Mouse (Mus musculus): ENCODE results near the gene Cryba2. TPM values are rescaled to one million over a fixed set of nuclear protein-coding genes. Genes with fewer than 3 reads are reported as not detected.

Cryba2 gene
- polyA plus RNA-seq, 1 experiment from 2014 or later, result not detected

DNA sequence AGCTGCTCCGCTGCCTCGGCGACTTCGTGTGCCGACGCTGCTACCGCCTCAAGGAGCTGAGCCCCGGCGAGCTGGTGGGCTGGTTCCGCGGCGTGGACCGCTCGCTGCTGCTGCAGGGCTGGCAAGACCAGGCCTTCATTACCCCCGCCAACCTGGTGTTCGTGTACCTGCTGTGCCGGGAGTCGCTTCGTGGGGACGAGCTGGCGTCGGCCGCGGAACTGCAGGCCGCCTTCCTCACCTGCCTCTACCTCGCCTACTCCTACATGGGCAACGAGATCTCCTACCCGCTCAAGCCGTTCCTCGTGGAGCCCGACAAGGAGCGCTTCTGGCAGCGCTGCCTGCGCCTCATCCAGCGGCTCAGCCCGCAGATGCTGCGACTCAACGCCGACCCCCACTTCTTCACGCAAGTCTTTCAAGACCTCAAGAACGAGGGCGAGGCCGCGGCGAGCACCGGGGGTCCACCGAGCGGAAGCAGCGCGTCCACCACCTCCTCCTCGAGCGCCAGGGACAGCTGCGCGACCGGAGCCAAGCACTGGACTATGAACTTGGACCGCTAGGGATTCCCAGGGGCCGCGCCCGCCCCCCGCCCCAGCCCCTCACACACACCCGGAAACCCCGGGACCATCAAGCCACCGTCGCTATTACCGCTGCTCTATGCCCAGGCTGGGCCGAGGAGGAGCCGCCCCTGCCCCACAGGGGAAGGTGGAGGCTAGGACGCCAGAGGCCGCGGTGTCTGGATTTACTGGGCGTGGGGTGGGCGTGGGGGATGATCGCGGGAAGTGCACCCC lies 37.1 kb downstream of the Cryba2 start:
- Histone ChIP-seq H3K9ac (ENCODE audit: low read length) (no peak overlapping the region), H3K27ac (replicated peaks; ENCODE audit: low read depth, low read length) (no peak overlapping the region), H3K4me1 (ENCODE audit: control insufficient read depth, insufficient read depth, low read length) (peaks cover 11% of the 10 kb centered on the region), H3K36me3 (ENCODE audit: control insufficient read depth, insufficient read depth, low read length) (no peaks in the 10 kb centered on the region), H3K27me3 (ENCODE audit: control insufficient read depth, insufficient read depth, low read length) (peaks cover 75% of the 10 kb centered on the region), H3K9me3 (ENCODE audit: control insufficient read depth, low read length) (no peaks in the 10 kb centered on the region), H3K4me3 (ENCODE audit: low read depth, low read length) (peak overlapping the region; percentile 47), H3K4me2 (ENCODE audit: low read depth, severe bottlenecking) (peak overlapping the region; percentile 98)
- WGBS, result under 1% methylated on average over 70 of the region's 74 CpGs
- DNase-seq (ENCODE audit: low spot score) (peak; percentile 52), ATAC-seq (ENCODE audit: insufficient number of reproducible peaks, low FRiP score, low TSS enrichment, low read depth) (no peak)

DNA sequence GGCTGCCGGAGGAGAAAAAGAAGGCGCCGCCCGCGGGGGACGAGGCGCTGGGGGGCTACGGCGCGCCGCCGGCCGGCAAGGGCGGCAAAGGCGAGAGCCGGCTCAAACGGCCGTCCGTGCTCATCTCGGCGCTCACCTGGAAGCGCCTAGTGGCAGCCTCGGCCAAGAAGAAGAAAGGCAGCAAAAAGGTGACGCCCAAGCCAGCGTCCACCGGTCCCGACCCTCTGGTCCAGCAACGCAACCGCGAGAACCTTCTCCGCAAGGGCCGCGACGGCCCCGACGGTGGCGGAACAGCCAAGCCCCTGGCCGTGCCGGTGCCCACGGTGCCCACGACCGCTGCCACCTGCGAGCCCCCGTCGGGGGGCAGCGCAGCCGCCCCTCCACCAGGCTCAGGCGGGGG lies 37.8 kb downstream of the Cryba2 start:
- ATAC-seq (ENCODE audit: insufficient number of reproducible peaks, low FRiP score, low TSS enrichment, low read depth) (no peak), DNase-seq (ENCODE audit: low spot score) (no peak)
- WGBS, result 1% methylated on average over 44 of the region's 48 CpGs
- H3K4me3 ChIP-seq (ENCODE audit: low read depth, low read length), result peak overlapping the region; percentile 47
- peak overlapping the region; percentile 53 for H3K9ac ChIP-seq (ENCODE audit: low read length)
- no peaks in the 10 kb centered on the region for H3K36me3 ChIP-seq (ENCODE audit: control insufficient read depth, insufficient read depth, low read length)
- H3K27me3 ChIP-seq (ENCODE audit: control insufficient read depth, insufficient read depth, low read length), result peaks cover 79% of the 10 kb centered on the region
- peak overlapping the region; percentile 98 for H3K4me2 ChIP-seq (ENCODE audit: low read depth, severe bottlenecking)
- H3K4me1 ChIP-seq (ENCODE audit: control insufficient read depth, insufficient read depth, low read length), result peaks cover 11% of the 10 kb centered on the region
- no peaks in the 10 kb centered on the region for H3K9me3 ChIP-seq (ENCODE audit: control insufficient read depth, low read length)
- no peak overlapping the region for H3K27ac ChIP-seq (replicated peaks; ENCODE audit: low read depth, low read length)

DNA sequence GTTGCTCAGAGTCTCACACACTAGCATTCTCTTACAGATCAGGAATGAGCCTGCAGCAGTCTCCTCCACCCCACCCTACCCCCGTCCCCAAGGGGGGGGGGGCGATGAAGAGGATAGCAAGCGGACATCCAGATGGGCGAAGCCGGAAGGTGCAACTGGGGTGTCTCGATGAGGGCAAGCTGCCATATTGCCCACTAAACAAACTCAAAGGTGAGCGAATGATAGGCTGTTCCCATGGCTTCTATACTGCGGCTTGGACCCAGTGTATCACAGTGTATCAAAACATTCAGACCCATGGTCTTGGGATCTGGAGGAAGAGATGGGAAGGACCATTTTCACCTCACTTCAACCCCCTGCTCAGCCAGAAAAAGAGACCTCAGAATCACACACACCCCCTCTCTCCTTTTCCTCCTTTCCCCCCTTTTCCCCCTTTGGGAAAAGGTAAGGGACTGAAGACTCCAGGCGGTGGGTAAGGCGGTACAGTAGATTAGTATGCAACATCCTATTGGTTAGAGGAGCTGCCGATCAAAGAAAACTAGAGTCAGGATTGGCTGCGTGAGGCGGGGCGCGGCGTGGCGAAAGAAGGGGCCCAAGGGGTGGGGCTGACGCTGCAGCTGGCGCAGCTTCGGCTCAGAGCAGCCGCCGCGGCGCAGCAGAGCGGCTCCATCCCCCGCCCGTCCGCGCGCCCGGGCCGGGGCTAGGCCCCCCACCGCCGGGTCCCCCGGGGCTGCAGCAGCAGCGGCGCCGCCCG lies 38.5 kb downstream of the Cryba2 start, which contains the start of gene Cdk5r2:
Gene Cdk5r2 (plus strand): TSS at position 629 of the 751 bp plus-strand sequence.
- Histone ChIP-seq H3K9me3 (ENCODE audit: control insufficient read depth, low read length) (no peaks in the 10 kb centered on the region), H3K36me3 (ENCODE audit: control insufficient read depth, insufficient read depth, low read length) (no peaks in the 10 kb centered on the region), H3K27ac (replicated peaks; ENCODE audit: low read depth, low read length) (no peak within 1 kb of the TSS), H3K4me1 (ENCODE audit: control insufficient read depth, insufficient read depth, low read length) (peaks cover 11% of the 10 kb centered on the region), H3K27me3 (ENCODE audit: control insufficient read depth, insufficient read depth, low read length) (peaks cover 79% of the 10 kb centered on the region), H3K4me2 (ENCODE audit: low read depth, severe bottlenecking) (peak within 1 kb of the TSS; percentile 98), H3K9ac (ENCODE audit: low read length) (peak within 1 kb of the TSS; percentile 53), H3K4me3 (ENCODE audit: low read depth, low read length) (peak within 1 kb of the TSS; percentile 47)
- WGBS, result 3% methylated on average over 37 of the region's 39 CpGs
- DNase-seq (ENCODE audit: low spot score) (peak; percentile 91), ATAC-seq (ENCODE audit: insufficient number of reproducible peaks, low FRiP score, low TSS enrichment, low read depth) (peak; percentile 83)

DNA sequence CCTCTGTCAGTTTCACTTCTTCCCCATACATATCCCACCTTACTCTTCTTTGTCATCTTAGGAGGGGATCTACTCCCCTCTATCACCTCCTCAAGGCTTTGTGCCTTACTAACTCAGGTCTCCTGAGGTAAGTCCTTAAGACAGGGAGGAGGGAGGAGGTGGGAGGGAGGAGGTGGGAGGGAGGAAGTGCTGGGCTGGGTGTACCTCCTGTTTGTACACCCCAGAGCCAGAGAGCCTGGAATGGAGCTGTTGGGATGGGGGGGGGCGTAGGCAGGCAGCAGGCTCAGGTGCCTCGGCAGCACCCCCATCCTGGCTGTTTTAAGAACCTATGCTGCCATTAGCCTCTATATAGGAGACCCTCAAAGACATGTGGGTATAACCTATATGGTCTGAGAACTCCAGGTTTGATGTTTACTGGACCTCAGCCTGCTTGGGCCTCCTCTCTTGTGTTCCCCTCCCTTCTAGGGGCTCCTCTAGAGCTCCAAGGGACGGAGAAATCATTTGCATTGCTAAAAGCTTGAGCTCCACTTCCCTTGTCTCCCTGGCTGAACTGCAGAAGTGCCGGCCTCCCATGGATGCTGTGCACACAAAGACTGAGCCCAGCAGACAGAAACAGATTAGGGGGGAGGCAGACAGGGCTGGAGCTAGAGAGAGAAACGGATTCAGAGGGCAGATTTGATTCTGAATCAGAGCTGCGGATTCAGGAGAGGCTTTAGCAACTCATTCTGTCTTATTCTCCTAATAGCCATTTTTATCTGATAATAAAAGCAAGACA lies 41.8 kb downstream of the Cryba2 start:
- ATAC-seq (ENCODE audit: insufficient number of reproducible peaks, low FRiP score, low TSS enrichment, low read depth) (no peak), DNase-seq (ENCODE audit: low spot score) (no peak)
- Histone ChIP-seq H3K36me3 (ENCODE audit: control insufficient read depth, insufficient read depth, low read length) (no peaks in the 10 kb centered on the region), H3K4me3 (ENCODE audit: low read depth, low read length) (no peak overlapping the region), H3K4me2 (ENCODE audit: low read depth, severe bottlenecking) (no peak overlapping the region), H3K27ac (replicated peaks; ENCODE audit: low read depth, low read length) (no peak overlapping the region), H3K4me1 (ENCODE audit: control insufficient read depth, insufficient read depth, low read length) (peaks cover 11% of the 10 kb centered on the region), H3K9me3 (ENCODE audit: control insufficient read depth, low read length) (no peaks in the 10 kb centered on the region), H3K9ac (ENCODE audit: low read length) (no peak overlapping the region), H3K27me3 (ENCODE audit: control insufficient read depth, insufficient read depth, low read length) (peaks cover 48% of the 10 kb centered on the region)
- 27% methylated on average over 6 of the region's 6 CpGs for WGBS

DNA sequence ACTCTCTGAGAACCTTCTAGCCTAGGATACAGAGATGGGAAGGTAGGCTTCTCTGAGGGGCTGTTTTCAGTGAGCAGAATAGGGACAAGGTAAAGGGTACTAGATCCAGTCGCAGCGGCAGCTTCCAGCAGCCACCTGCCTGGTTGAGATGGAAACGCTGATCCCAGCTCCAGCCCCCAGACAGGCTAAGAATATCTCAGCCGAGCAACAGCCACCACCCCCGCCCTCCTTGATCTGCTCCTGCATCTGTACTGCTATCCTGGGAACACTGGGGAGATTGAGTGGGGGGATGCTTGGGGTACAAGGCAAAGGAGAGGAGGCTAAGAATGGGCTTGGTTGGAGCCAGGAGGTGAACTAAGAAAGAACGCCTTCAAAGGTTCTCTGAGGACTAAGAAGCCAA lies 42.7 kb downstream of the Cryba2 start:
- Histone ChIP-seq H3K4me3 (ENCODE audit: low read depth, low read length) (no peak overlapping the region), H3K9me3 (ENCODE audit: control insufficient read depth, low read length) (no peaks in the 10 kb centered on the region), H3K4me1 (ENCODE audit: control insufficient read depth, insufficient read depth, low read length) (peaks cover 5% of the 10 kb centered on the region), H3K27me3 (ENCODE audit: control insufficient read depth, insufficient read depth, low read length) (peaks cover 38% of the 10 kb centered on the region), H3K27ac (replicated peaks; ENCODE audit: low read depth, low read length) (no peak overlapping the region), H3K9ac (ENCODE audit: low read length) (no peak overlapping the region), H3K36me3 (ENCODE audit: control insufficient read depth, insufficient read depth, low read length) (no peaks in the 10 kb centered on the region), H3K4me2 (ENCODE audit: low read depth, severe bottlenecking) (no peak overlapping the region)
- no peak for DNase-seq (ENCODE audit: low spot score)
- no peak for ATAC-seq (ENCODE audit: insufficient number of reproducible peaks, low FRiP score, low TSS enrichment, low read depth)
- WGBS, result 27% methylated on average over 6 of the region's 6 CpGs

DNA sequence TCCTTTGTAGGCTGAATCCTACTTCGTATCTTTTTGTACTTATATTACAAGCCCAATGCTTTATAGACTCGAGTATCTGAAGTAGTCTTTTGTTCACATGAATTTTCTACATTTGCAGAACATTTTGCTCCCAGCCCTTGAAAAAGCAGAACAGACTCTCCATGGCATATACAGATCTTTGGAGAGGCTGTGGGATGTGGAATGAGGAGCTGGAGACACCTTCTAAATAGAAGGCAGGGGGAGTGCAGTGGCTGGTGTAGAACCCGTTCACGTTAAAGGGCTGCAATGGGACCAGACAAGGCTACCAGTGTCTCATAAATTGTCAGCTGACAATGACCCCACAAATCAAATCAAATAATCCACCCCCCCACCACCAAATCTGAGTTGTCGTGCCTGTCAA lies 44.0 kb downstream of the Cryba2 start:
- Histone ChIP-seq H3K27ac (replicated peaks; ENCODE audit: low read depth, low read length) (no peak overlapping the region), H3K4me1 (ENCODE audit: control insufficient read depth, insufficient read depth, low read length) (no peaks in the 10 kb centered on the region; the same call in 1 of the 2 replicates), H3K4me3 (ENCODE audit: low read depth, low read length) (no peak overlapping the region), H3K27me3 (ENCODE audit: control insufficient read depth, insufficient read depth, low read length) (peaks cover 28% of the 10 kb centered on the region), H3K4me2 (ENCODE audit: low read depth, severe bottlenecking) (no peak overlapping the region), H3K9ac (ENCODE audit: low read length) (no peak overlapping the region), H3K36me3 (ENCODE audit: control insufficient read depth, insufficient read depth, low read length) (no peaks in the 10 kb centered on the region), H3K9me3 (ENCODE audit: control insufficient read depth, low read length) (no peaks in the 10 kb centered on the region)
- 53% methylated on average over 5 of the region's 5 CpGs for WGBS
- DNase-seq (ENCODE audit: low spot score) (no peak), ATAC-seq (ENCODE audit: insufficient number of reproducible peaks, low FRiP score, low TSS enrichment, low read depth) (no peak)

DNA sequence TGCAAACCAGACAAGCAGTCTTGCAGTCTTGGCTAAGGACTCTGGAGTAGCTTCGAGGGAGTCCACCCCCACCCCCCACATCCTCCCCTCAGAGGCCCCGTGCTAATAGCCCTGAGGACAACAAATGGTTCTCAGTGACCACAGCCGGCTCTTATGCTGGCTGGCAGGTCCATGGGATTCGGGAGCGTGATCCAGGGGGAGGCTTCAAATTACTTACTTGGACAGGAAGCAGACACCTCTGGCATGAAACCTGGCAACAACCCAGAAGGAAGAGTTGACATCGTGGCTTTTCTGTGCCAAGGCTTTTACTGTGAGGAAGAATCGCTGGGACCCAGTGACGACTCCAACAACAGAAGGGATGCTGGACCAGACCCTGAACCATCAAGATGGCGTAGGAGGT lies 46.6 kb downstream of the Cryba2 start:
- Histone ChIP-seq H3K9ac (ENCODE audit: low read length) (no peak overlapping the region), H3K27me3 (ENCODE audit: control insufficient read depth, insufficient read depth, low read length) (peaks cover 12% of the 10 kb centered on the region), H3K4me3 (ENCODE audit: low read depth, low read length) (no peak overlapping the region), H3K9me3 (ENCODE audit: control insufficient read depth, low read length) (no peaks in the 10 kb centered on the region), H3K36me3 (ENCODE audit: control insufficient read depth, insufficient read depth, low read length) (no peaks in the 10 kb centered on the region), H3K4me2 (ENCODE audit: low read depth, severe bottlenecking) (no peak overlapping the region), H3K27ac (replicated peaks; ENCODE audit: low read depth, low read length) (no peak overlapping the region), H3K4me1 (ENCODE audit: control insufficient read depth, insufficient read depth, low read length) (no peaks in the 10 kb centered on the region; the same call in 1 of the 2 replicates)
- DNase-seq (ENCODE audit: low spot score) (no peak), ATAC-seq (ENCODE audit: insufficient number of reproducible peaks, low FRiP score, low TSS enrichment, low read depth) (no peak)
- 30% methylated on average over 9 of the region's 9 CpGs for WGBS

DNA sequence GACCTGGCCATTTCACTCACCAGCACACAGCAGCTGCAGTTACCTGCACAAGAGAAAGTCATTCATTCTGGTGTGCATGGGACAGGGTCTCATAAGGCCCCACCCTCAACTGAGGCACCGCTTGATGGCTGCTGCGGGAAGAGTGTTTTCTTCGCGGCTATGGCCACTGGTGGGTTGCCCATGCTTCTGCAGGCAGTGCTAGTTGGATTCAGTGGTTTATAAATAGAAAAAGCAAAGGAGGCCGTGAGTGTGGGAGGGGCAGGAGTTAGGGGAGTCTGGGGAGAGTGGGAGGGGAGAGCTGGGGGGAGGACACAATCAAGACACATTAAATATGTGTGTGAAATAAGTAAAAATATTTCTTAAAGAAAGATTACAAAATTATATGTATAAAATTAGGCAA lies 49.9 kb downstream of the Cryba2 start:
- Histone ChIP-seq H3K27me3 (ENCODE audit: control insufficient read depth, insufficient read depth, low read length) (no peaks in the 10 kb centered on the region), H3K4me1 (ENCODE audit: control insufficient read depth, insufficient read depth, low read length) (no peaks in the 10 kb centered on the region; the same call in 1 of the 2 replicates), H3K9ac (ENCODE audit: low read length) (no peak overlapping the region), H3K4me2 (ENCODE audit: low read depth, severe bottlenecking) (no peak overlapping the region), H3K36me3 (ENCODE audit: control insufficient read depth, insufficient read depth, low read length) (no peaks in the 10 kb centered on the region), H3K27ac (replicated peaks; ENCODE audit: low read depth, low read length) (no peak overlapping the region), H3K9me3 (ENCODE audit: control insufficient read depth, low read length) (no peaks in the 10 kb centered on the region), H3K4me3 (ENCODE audit: low read depth, low read length) (no peak overlapping the region)
- 90% methylated on average over 5 of the region's 5 CpGs for WGBS
- ATAC-seq (ENCODE audit: insufficient number of reproducible peaks, low FRiP score, low TSS enrichment, low read depth), result no peak
- DNase-seq (ENCODE audit: low spot score), result no peak

Data from limb, embryonic 11.5 days (tissue).